Mouse (Mus musculus): Measurements from ENCODE around the gene Nudcd3. TPM values are rescaled to one million over a fixed set of nuclear protein-coding genes. Genes with fewer than 3 reads are reported as not detected.

Gene Nudcd3
- polyA plus RNA-seq, 1 experiment: 67.1 TPM

DNA sequence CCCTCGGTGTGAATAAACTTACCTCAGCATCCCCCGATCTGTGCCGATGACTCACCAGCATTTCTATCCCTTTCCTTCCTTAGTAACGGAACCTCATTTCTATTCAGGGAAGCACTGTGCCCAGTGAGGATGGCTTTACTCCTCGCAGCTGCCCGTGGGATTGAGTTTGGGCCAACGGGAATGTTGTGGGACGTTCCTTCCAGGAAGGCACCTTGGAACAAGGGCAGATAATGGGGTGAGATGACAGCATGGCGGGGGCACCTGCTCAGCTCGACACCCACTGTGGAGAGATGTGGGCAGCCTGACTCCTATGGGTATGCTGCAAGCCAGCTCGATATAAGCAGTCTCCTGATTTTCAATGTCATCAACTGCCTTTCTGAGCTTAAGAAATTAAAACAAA lies 80.9 kb downstream of the Nudcd3 start:
- H3ac ChIP-seq (ENCODE audit: control insufficient read depth, insufficient read length): no peak overlapping the region
- TF ChIP-seq MYOG (IDR thresholded peaks at IDR 0.05; ENCODE audit: control insufficient read depth in 1 of 3, insufficient read depth in 1 of 3, insufficient read length in 2 of 3, low read depth in 2 of 3) (peak; percentile 65 to 90 (median 84)), TCF12 (IDR thresholded peaks at IDR 0.05; ENCODE audit: insufficient read depth, poor library complexity, severe bottlenecking) (peak; percentile 54), MYOD1 (IDR thresholded peaks at IDR 0.05; ENCODE audit: control insufficient read depth in 1 of 3, insufficient read length in 2 of 3, low read depth in 2 of 3) (peak in 2 of 3 experiments; percentile 67 to 95), MAX (IDR thresholded peaks at IDR 0.05; ENCODE audit: low read depth) (no peak), TCF3 (IDR thresholded peaks at IDR 0.05; ENCODE audit: insufficient read length, low read depth) (peak; percentile 53)
- H3K36me3 ChIP-seq (ENCODE audit: control insufficient read depth, insufficient read depth): peaks cover 4% of the 10 kb centered on the region
- H3K4me2 ChIP-seq (ENCODE audit: low read depth): peak overlapping the region; percentile 8
- H3K79me2 ChIP-seq (ENCODE audit: control insufficient read depth, insufficient read depth): peaks cover 4% of the 10 kb centered on the region
- no peak overlapping the region for H3K4me3 ChIP-seq
- H3K27me3 ChIP-seq (ENCODE audit: control insufficient read depth, insufficient read depth, insufficient read length): no peaks in the 10 kb centered on the region

DNA sequence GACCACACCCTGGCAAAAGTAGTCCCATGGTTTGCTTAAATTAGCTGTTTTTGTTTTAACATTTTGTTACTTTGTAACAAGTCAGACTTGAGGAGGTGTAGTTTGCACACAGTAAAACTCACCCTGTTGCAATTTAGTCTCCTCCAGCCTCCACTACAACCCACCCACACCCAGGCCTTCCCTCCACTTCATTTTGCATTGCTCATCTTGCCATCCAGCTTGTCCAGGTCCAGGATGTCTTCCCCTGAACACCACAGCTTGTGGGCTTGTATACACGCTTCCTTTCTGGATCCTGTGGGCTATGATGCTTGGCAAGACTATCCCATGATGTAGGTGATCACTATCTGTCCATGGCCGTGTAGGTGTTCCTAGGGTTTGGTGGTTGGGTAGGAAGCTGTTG lies 82.3 kb downstream of the Nudcd3 start:
- H3K36me3 ChIP-seq (ENCODE audit: control insufficient read depth, insufficient read depth): peaks cover 8% of the 10 kb centered on the region
- H3K27me3 ChIP-seq (ENCODE audit: control insufficient read depth, insufficient read depth, insufficient read length): no peaks in the 10 kb centered on the region
- no peak overlapping the region for H3K4me2 ChIP-seq (ENCODE audit: low read depth)
- H3K4me3 ChIP-seq: no peak overlapping the region
- peaks cover under 1% of the 10 kb centered on the region for H3K79me2 ChIP-seq (ENCODE audit: control insufficient read depth, insufficient read depth)
- H3ac ChIP-seq (ENCODE audit: control insufficient read depth, insufficient read length): no peak overlapping the region
- TF ChIP-seq REST (IDR thresholded peaks at IDR 0.05; ENCODE audit: insufficient read depth, insufficient read length): no peak
- TF ChIP-seq TCF3 (IDR thresholded peaks at IDR 0.05; ENCODE audit: insufficient read length, low read depth): no peak
- TF ChIP-seq TCF12 (IDR thresholded peaks at IDR 0.05; ENCODE audit: insufficient read depth, poor library complexity, severe bottlenecking): no peak
- no peak for TF ChIP-seq POLR2A (IDR thresholded peaks at IDR 0.05; ENCODE audit: insufficient read length, low read depth)
- no peak for TF ChIP-seq E2F4 (IDR thresholded peaks at IDR 0.05; ENCODE audit: insufficient read depth)
- no peak for TF ChIP-seq MAX (IDR thresholded peaks at IDR 0.05; ENCODE audit: low read depth)
- no peak for TF ChIP-seq CEBPB (IDR thresholded peaks at IDR 0.05; ENCODE audit: insufficient read depth, poor library complexity, severe bottlenecking)
- TF ChIP-seq POLR2AphosphoS2 (IDR thresholded peaks at IDR 0.05; ENCODE audit: insufficient read length, low read depth): no peak
- TF ChIP-seq MYOG (IDR thresholded peaks at IDR 0.05; ENCODE audit: control insufficient read depth in 1 of 3, insufficient read depth in 1 of 3, insufficient read length in 2 of 3, low read depth in 2 of 3): no peak

DNA sequence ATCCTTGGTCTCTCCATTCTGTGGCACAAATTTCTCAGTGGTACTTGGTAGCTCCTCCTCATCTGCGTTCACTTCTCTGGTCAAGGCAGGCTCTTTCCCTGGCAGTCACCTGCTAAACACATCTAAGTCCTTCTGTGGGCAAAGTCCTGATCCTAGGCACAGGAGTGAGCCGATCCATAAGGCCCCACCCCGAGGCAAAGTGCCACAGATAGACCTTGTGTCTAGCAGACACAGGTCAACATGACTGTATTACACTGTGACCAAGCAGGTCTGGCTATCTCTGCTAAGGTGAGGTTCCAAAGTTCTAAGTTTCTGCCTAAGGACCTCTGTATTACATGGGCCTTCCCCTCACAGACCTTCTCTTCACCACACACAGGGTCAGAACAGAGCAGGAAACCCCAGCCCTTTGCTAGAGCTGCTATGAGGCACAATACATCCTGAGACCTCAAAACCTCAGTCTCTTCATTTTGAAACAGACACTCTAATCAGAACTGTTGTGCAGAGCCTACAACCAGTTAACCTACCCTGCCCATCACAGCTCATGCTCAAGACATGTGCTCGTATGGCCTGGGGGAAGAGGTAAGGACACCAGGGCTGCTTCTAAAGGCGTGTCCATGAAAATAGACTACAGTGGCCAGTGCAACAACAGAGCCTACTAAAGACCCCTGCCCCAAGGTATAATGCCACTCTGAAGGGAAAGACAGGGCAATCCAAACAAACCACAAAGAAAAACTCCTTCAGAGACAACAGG lies 88.3 kb downstream of the Nudcd3 start:
- H3ac ChIP-seq (ENCODE audit: control insufficient read depth, insufficient read length): no peak overlapping the region

DNA sequence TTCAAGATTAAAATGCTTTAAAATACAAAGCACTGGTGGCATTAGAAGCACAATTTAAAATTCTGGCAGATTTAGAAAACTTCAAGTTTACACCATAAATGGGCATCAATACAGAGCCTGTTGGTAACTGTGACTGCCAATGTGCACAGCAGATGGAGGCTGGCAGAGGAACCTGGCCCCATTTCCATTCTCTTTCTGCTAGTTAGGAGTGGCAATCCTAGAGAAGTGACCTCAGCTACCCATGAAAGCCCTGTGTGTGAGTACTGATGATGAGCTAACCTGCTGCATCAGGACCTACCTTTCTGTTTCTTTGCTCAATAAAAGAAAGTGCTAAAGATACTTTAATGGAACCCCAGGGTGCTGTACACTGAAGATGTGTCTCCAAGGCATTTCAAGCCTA lies 90.2 kb downstream of the Nudcd3 start:
- Histone ChIP-seq H3K36me3 (ENCODE audit: control insufficient read depth, insufficient read depth) (peaks cover 40% of the 10 kb centered on the region), H3K27me3 (ENCODE audit: control insufficient read depth, insufficient read depth, insufficient read length) (no peaks in the 10 kb centered on the region)

More for the DNA sequence above, 88.3 kb downstream of the Nudcd3 start:
- H3K27me3 ChIP-seq (ENCODE audit: control insufficient read depth, insufficient read depth, insufficient read length): no peaks in the 10 kb centered on the region
- H3K4me2 ChIP-seq (ENCODE audit: low read depth): no peak overlapping the region
- H3K4me3 ChIP-seq: no peak overlapping the region
- H3K36me3 ChIP-seq (ENCODE audit: control insufficient read depth, insufficient read depth): peaks cover 31% of the 10 kb centered on the region
- no peaks in the 10 kb centered on the region for H3K79me2 ChIP-seq (ENCODE audit: control insufficient read depth, insufficient read depth)
- TF ChIP-seq REST (IDR thresholded peaks at IDR 0.05; ENCODE audit: insufficient read depth, insufficient read length): no peak
- TF ChIP-seq MAX (IDR thresholded peaks at IDR 0.05; ENCODE audit: low read depth): no peak
- TF ChIP-seq CEBPB (IDR thresholded peaks at IDR 0.05; ENCODE audit: insufficient read depth, poor library complexity, severe bottlenecking): no peak
- TF ChIP-seq POLR2A (IDR thresholded peaks at IDR 0.05; ENCODE audit: insufficient read length, low read depth): no peak

DNA sequence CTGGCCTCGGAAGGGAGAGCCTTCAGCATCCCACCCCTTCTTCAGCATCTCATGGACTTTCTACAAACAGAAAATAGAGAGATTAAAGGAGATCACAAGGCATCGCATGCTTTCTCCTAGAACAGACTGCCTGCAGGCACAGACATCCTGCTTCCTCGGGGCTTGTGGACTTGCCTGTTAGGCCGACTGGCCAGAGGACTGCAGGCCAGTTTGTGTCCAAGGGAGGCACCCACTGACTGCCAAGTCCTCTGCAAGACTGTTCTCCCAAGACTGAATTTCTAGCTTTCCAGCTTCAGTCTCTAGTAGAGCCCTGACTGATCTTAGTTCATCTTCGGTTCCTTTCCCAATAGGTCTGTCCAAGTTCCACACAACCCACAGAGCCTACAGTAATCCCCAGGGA lies 91.9 kb downstream of the Nudcd3 start:
- Histone ChIP-seq H3K4me3 (no peak overlapping the region), H3ac (ENCODE audit: control insufficient read depth, insufficient read length) (no peak overlapping the region), H3K79me2 (ENCODE audit: control insufficient read depth, insufficient read depth) (no peaks in the 10 kb centered on the region), H3K36me3 (ENCODE audit: control insufficient read depth, insufficient read depth) (peaks cover 37% of the 10 kb centered on the region), H3K4me2 (ENCODE audit: low read depth) (no peak overlapping the region), H3K27me3 (ENCODE audit: control insufficient read depth, insufficient read depth, insufficient read length) (no peaks in the 10 kb centered on the region)
- TF ChIP-seq E2F4 (IDR thresholded peaks at IDR 0.05; ENCODE audit: insufficient read depth) (no peak), CEBPB (IDR thresholded peaks at IDR 0.05; ENCODE audit: insufficient read depth, poor library complexity, severe bottlenecking) (no peak), POLR2A (IDR thresholded peaks at IDR 0.05; ENCODE audit: insufficient read length, low read depth) (no peak), MYOD1 (IDR thresholded peaks at IDR 0.05; ENCODE audit: control insufficient read depth in 1 of 3, insufficient read length in 2 of 3, low read depth in 2 of 3) (no peak), SRF (IDR thresholded peaks at IDR 0.05; ENCODE audit: control insufficient read depth, insufficient read length, low read depth) (no peak), TCF12 (IDR thresholded peaks at IDR 0.05; ENCODE audit: insufficient read depth, poor library complexity, severe bottlenecking) (no peak), USF1 (IDR thresholded peaks at IDR 0.05; ENCODE audit: low read depth) (no peak), MAX (IDR thresholded peaks at IDR 0.05; ENCODE audit: low read depth) (no peak), REST (IDR thresholded peaks at IDR 0.05; ENCODE audit: insufficient read depth, insufficient read length) (no peak), MYOG (IDR thresholded peaks at IDR 0.05; ENCODE audit: control insufficient read depth in 1 of 3, insufficient read depth in 1 of 3, insufficient read length in 2 of 3, low read depth in 2 of 3) (no peak), POLR2AphosphoS2 (IDR thresholded peaks at IDR 0.05; ENCODE audit: insufficient read length, low read depth) (no peak), TCF3 (IDR thresholded peaks at IDR 0.05; ENCODE audit: insufficient read length, low read depth) (no peak)

More for the DNA sequence above, 90.2 kb downstream of the Nudcd3 start:
- no peaks in the 10 kb centered on the region for H3K79me2 ChIP-seq (ENCODE audit: control insufficient read depth, insufficient read depth)
- no peak overlapping the region for H3K4me2 ChIP-seq (ENCODE audit: low read depth)
- no peak for TF ChIP-seq POLR2A (IDR thresholded peaks at IDR 0.05; ENCODE audit: insufficient read length, low read depth)
- no peak for TF ChIP-seq REST (IDR thresholded peaks at IDR 0.05; ENCODE audit: insufficient read depth, insufficient read length)
- no peak for TF ChIP-seq E2F4 (IDR thresholded peaks at IDR 0.05; ENCODE audit: insufficient read depth)
- no peak for TF ChIP-seq MYOD1 (IDR thresholded peaks at IDR 0.05; ENCODE audit: control insufficient read depth in 1 of 3, insufficient read length in 2 of 3, low read depth in 2 of 3)
- TF ChIP-seq POLR2AphosphoS2 (IDR thresholded peaks at IDR 0.05; ENCODE audit: insufficient read length, low read depth): no peak
- TF ChIP-seq USF1 (IDR thresholded peaks at IDR 0.05; ENCODE audit: low read depth): no peak
- no peak for TF ChIP-seq SRF (IDR thresholded peaks at IDR 0.05; ENCODE audit: control insufficient read depth, insufficient read length, low read depth)
- TF ChIP-seq MYOG (IDR thresholded peaks at IDR 0.05; ENCODE audit: control insufficient read depth in 1 of 3, insufficient read depth in 1 of 3, insufficient read length in 2 of 3, low read depth in 2 of 3): no peak
- TF ChIP-seq MAX (IDR thresholded peaks at IDR 0.05; ENCODE audit: low read depth): no peak
- TF ChIP-seq TCF12 (IDR thresholded peaks at IDR 0.05; ENCODE audit: insufficient read depth, poor library complexity, severe bottlenecking): no peak
- no peak for TF ChIP-seq CEBPB (IDR thresholded peaks at IDR 0.05; ENCODE audit: insufficient read depth, poor library complexity, severe bottlenecking)
- TF ChIP-seq TCF3 (IDR thresholded peaks at IDR 0.05; ENCODE audit: insufficient read length, low read depth): no peak
- H3ac ChIP-seq (ENCODE audit: control insufficient read depth, insufficient read length): no peak overlapping the region
- H3K4me3 ChIP-seq: no peak overlapping the region

Data from myocyte (in vitro differentiated cells).